Mouse (Mus musculus): ENCODE data around the gene Plk5. TPM values are rescaled to one million over a fixed set of nuclear protein-coding genes. Genes with fewer than 3 reads are reported as not detected.

Plk5 gene
- polyA plus RNA-seq, 1 experiment from 2014 or later: 1.2 TPM

GRCm38 (mm10) chr10:80390697-80391096, 34.4 kb downstream of the Plk5 start:
- Histone ChIP-seq H3K36me3 (peaks cover 61% of the 10 kb centered on the region), H3K4me1 (replicated peaks) (peaks cover 12% of the 10 kb centered on the region), H3K4me3 (replicated peaks) (no peak overlapping the region; the same call in 1 of the 2 replicates), H3K9ac (replicated peaks) (no peak overlapping the region), H3K27ac (no peak overlapping the region), H3K27me3 (no peaks in the 10 kb centered on the region), H3K9me3 (no peaks in the 10 kb centered on the region), H3K4me2 (no peak overlapping the region)
- ATAC-seq (ENCODE audit: insufficient number of reproducible peaks, insufficient read depth, low FRiP score, low TSS enrichment, low read depth): no peak
- WGBS: 89% methylated on average over 9 of the region's 9 CpGs

GRCm38 (mm10) chr10:80392687-80393086, 36.4 kb downstream of the Plk5 start:
- Histone ChIP-seq H3K36me3 (peaks cover 81% of the 10 kb centered on the region), H3K4me2 (no peak overlapping the region), H3K4me1 (replicated peaks) (peaks cover 26% of the 10 kb centered on the region), H3K9ac (replicated peaks) (no peak overlapping the region), H3K27me3 (no peaks in the 10 kb centered on the region), H3K4me3 (replicated peaks) (no peak overlapping the region), H3K9me3 (no peaks in the 10 kb centered on the region), H3K27ac (no peak overlapping the region)
- ATAC-seq (ENCODE audit: insufficient number of reproducible peaks, insufficient read depth, low FRiP score, low TSS enrichment, low read depth): no peak
- WGBS: 93% methylated on average over 5 of the region's 5 CpGs

- WGBS: 94% methylated on average over 35 of the region's 35 CpGs
- H3K27me3 ChIP-seq: no peaks in the 10 kb centered on the region
- no peak overlapping the region for H3K27ac ChIP-seq
- peaks cover 76% of the 10 kb centered on the region for H3K36me3 ChIP-seq
- no peak overlapping the region for H3K9ac ChIP-seq (replicated peaks)
- no peak overlapping the region; the same call in 1 of the 2 replicates for H3K4me3 ChIP-seq (replicated peaks)
- no peak for ATAC-seq (ENCODE audit: insufficient number of reproducible peaks, insufficient read depth, low FRiP score, low TSS enrichment, low read depth)
- no peak overlapping the region for H3K4me2 ChIP-seq
- H3K4me1 ChIP-seq (replicated peaks): peaks cover 21% of the 10 kb centered on the region
- no peaks in the 10 kb centered on the region for H3K9me3 ChIP-seq
These were observed 38.9 kb downstream of the Plk5 start for GRCm38 (mm10) chr10:80395025-80395627.

GRCm38 (mm10) chr10:80396822-80397523, 40.7 kb downstream of the Plk5 start:
- Histone ChIP-seq H3K4me1 (replicated peaks) (peaks cover 33% of the 10 kb centered on the region), H3K4me3 (replicated peaks) (peak overlapping the region; percentile 74), H3K27me3 (no peaks in the 10 kb centered on the region), H3K27ac (peak overlapping the region; percentile 36; the same call in 1 of the 2 replicates), H3K9ac (replicated peaks) (peak overlapping the region; percentile 95; the same call in 1 of the 2 replicates), H3K9me3 (no peaks in the 10 kb centered on the region), H3K36me3 (peaks cover 68% of the 10 kb centered on the region), H3K4me2 (peak overlapping the region; percentile 88)
- WGBS: 88% methylated on average over 11 of the region's 11 CpGs
- ATAC-seq (ENCODE audit: insufficient number of reproducible peaks, insufficient read depth, low FRiP score, low TSS enrichment, low read depth): no peak

- H3K9ac ChIP-seq (replicated peaks): peak overlapping the region; percentile 95
- peaks cover 68% of the 10 kb centered on the region for H3K36me3 ChIP-seq
- H3K4me2 ChIP-seq: peak overlapping the region; percentile 88
- 65% methylated on average over 8 of the region's 8 CpGs for WGBS
- no peak for ATAC-seq (ENCODE audit: insufficient number of reproducible peaks, insufficient read depth, low FRiP score, low TSS enrichment, low read depth)
- no peaks in the 10 kb centered on the region for H3K27me3 ChIP-seq
- H3K4me1 ChIP-seq (replicated peaks): peaks cover 33% of the 10 kb centered on the region
- H3K4me3 ChIP-seq (replicated peaks): peak overlapping the region; percentile 74
- no peaks in the 10 kb centered on the region for H3K9me3 ChIP-seq
- H3K27ac ChIP-seq: peak overlapping the region; percentile 80
These were observed 41.4 kb downstream of the Plk5 start for GRCm38 (mm10) chr10:80397524-80398173.

GRCm38 (mm10) chr10:80398174-80398535, 41.9 kb downstream of the Plk5 start:
- H3K9me3 ChIP-seq: no peaks in the 10 kb centered on the region
- peak overlapping the region; percentile 88 for H3K4me2 ChIP-seq
- H3K4me3 ChIP-seq (replicated peaks): peak overlapping the region; percentile 74
- H3K27ac ChIP-seq: peak overlapping the region; percentile 99
- peaks cover 68% of the 10 kb centered on the region for H3K36me3 ChIP-seq
- H3K4me1 ChIP-seq (replicated peaks): peaks cover 33% of the 10 kb centered on the region
- ATAC-seq (ENCODE audit: insufficient number of reproducible peaks, insufficient read depth, low FRiP score, low TSS enrichment, low read depth): no peak
- H3K9ac ChIP-seq (replicated peaks): peak overlapping the region; percentile 95
- WGBS: 0% methylated on average over 1 of the region's 1 CpGs
- H3K27me3 ChIP-seq: no peaks in the 10 kb centered on the region

- H3K27ac ChIP-seq: peak overlapping the region; percentile 99
- peaks cover 33% of the 10 kb centered on the region for H3K4me1 ChIP-seq (replicated peaks)
- H3K9me3 ChIP-seq: 0 out of 2 replicates have a peak, but pooled peaks cover 5% of the 10 kb centered on the region
- H3K4me3 ChIP-seq (replicated peaks): peak overlapping the region; percentile 74
- H3K36me3 ChIP-seq: peaks cover 68% of the 10 kb centered on the region
- peak overlapping the region; percentile 95 for H3K9ac ChIP-seq (replicated peaks)
- WGBS: under 1% methylated on average over 58 of the region's 59 CpGs
- peak overlapping the region; percentile 88 for H3K4me2 ChIP-seq
- no peaks in the 10 kb centered on the region for H3K27me3 ChIP-seq
- peak; percentile 70 for ATAC-seq (ENCODE audit: insufficient number of reproducible peaks, insufficient read depth, low FRiP score, low TSS enrichment, low read depth)
These were observed 42.5 kb downstream of the Plk5 start for GRCm38 (mm10) chr10:80398719-80399190.

GRCm38 (mm10) chr10:80399191-80399972, 43.1 kb downstream of the Plk5 start, which contains the start of gene Mbd3:
Gene Mbd3, minus strand, starts transcription at chr10:80399550.
- Histone ChIP-seq H3K9ac (replicated peaks) (peak within 1 kb of the TSS; percentile 95), H3K36me3 (peaks cover 68% of the 10 kb centered on the region), H3K27ac (peak within 1 kb of the TSS; percentile 99), H3K4me3 (replicated peaks) (peak within 1 kb of the TSS; percentile 74), H3K4me1 (replicated peaks) (peaks cover 33% of the 10 kb centered on the region), H3K9me3 (0 out of 2 replicates have a peak, but pooled peaks cover 5% of the 10 kb centered on the region), H3K27me3 (no peaks in the 10 kb centered on the region), H3K4me2 (peak within 1 kb of the TSS; percentile 88)
- WGBS: under 1% methylated on average over 82 of the region's 82 CpGs
- ATAC-seq (ENCODE audit: insufficient number of reproducible peaks, insufficient read depth, low FRiP score, low TSS enrichment, low read depth): peak; percentile 97

GRCm38 (mm10) chr10:80399973-80400703, 43.9 kb downstream of the Plk5 start:
- Histone ChIP-seq H3K9ac (replicated peaks) (peak overlapping the region; percentile 65), H3K9me3 (0 out of 2 replicates have a peak, but pooled peaks cover 5% of the 10 kb centered on the region), H3K27me3 (no peaks in the 10 kb centered on the region), H3K4me2 (peak overlapping the region; percentile 88), H3K27ac (peak overlapping the region; percentile 94), H3K4me1 (replicated peaks) (peaks cover 38% of the 10 kb centered on the region), H3K36me3 (peaks cover 68% of the 10 kb centered on the region), H3K4me3 (replicated peaks) (peak overlapping the region; percentile 74)
- ATAC-seq (ENCODE audit: insufficient number of reproducible peaks, insufficient read depth, low FRiP score, low TSS enrichment, low read depth): no peak
- WGBS: 14% methylated on average over 17 of the region's 17 CpGs

- peak overlapping the region; percentile 74; the same call in 1 of the 2 replicates for H3K4me3 ChIP-seq (replicated peaks)
- 84% methylated on average over 4 of the region's 4 CpGs for WGBS
- H3K27ac ChIP-seq: peak overlapping the region; percentile 94
- peak overlapping the region; percentile 65 for H3K9ac ChIP-seq (replicated peaks)
- H3K9me3 ChIP-seq: 0 out of 2 replicates have a peak, but pooled peaks cover 5% of the 10 kb centered on the region
- H3K36me3 ChIP-seq: peaks cover 65% of the 10 kb centered on the region
- no peaks in the 10 kb centered on the region for H3K27me3 ChIP-seq
- no peak for ATAC-seq (ENCODE audit: insufficient number of reproducible peaks, insufficient read depth, low FRiP score, low TSS enrichment, low read depth)
- peak overlapping the region; percentile 88 for H3K4me2 ChIP-seq
- H3K4me1 ChIP-seq (replicated peaks): peaks cover 44% of the 10 kb centered on the region
These were observed 44.5 kb downstream of the Plk5 start for GRCm38 (mm10) chr10:80400704-80401161.

Measured in limb, embryonic 12.5 days (tissue).